Mouse (Mus musculus): ENCODE data around the gene Smarcc2. TPM values are rescaled to one million over a fixed set of nuclear protein-coding genes. Genes with fewer than 3 reads are reported as not detected.
"Not testable (repeated sequence)": the region's sequence is repeated elsewhere in the genome, so short reads cannot be mapped to it uniquely, and the experiment has no call there.

Gene Smarcc2
- total and polyA plus RNA-seq, 2 experiments from 2014 or later, result 32.9 to 40.8 TPM

GRCm38 (mm10) chr10:128490912-128491311, 31.9 kb downstream of the Smarcc2 start:
- ATAC-seq (ENCODE audit: insufficient read depth, low read depth) (no peak), DNase-seq (ENCODE audit: low spot score) (no peak)
- H3K9ac ChIP-seq (replicated peaks; ENCODE audit: low read depth, low read length), result 0 out of 2 replicates have a peak overlapping the region, but pooled peaks have one; percentile 19
- peak overlapping the region; percentile 82 for H3K4me2 ChIP-seq (ENCODE audit: low read depth, low read length)
- WGBS, result 20% methylated on average over 5 of the region's 5 CpGs
- H3K27ac ChIP-seq (ENCODE audit: low read depth), result peak overlapping the region; percentile 95
- H3K4me3 ChIP-seq (ENCODE audit: low read depth, low read length), result peak overlapping the region; percentile 79; the same call in 1 of the 2 replicates
- H3K27me3 ChIP-seq (ENCODE audit: control insufficient read depth, insufficient read depth, low read length), result no peaks in the 10 kb centered on the region
- no peaks in the 10 kb centered on the region for H3K9me3 ChIP-seq (replicated peaks; ENCODE audit: control insufficient read depth, low read length)
- TF ChIP-seq EP300 (IDR thresholded peaks at IDR 0.05; ENCODE audit: low read depth), result no peak
- no peak for TF ChIP-seq CTCF (IDR thresholded peaks at IDR 0.05; ENCODE audit: low read depth)
- H3K36me3 ChIP-seq (replicated peaks; ENCODE audit: control insufficient read depth, insufficient read depth, low read length), result peaks cover 58% of the 10 kb centered on the region
- peaks cover 35% of the 10 kb centered on the region for H3K4me1 ChIP-seq (ENCODE audit: control insufficient read depth, insufficient read depth)

DNA sequence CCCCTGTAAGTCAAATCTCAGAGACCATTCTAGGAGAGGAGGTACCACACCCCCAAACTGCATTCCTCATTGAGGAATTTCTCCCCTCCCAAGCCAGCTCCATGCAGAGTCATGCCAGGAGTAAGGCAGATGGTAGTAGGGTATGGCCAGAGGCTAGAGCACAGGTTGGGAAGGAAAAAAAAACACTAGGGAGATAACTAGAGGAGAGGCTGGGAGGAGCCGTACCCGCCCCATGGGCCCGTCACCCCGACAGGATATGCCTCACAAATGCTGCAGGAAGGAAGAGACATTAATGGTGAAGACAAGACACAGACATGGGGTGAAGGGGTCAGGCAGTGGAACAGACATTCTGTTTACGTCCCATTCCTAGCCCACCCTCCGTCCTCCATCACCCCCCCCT, 32.4 kb downstream of the Smarcc2 start:
- Histone ChIP-seq H3K9ac (replicated peaks; ENCODE audit: low read depth, low read length) (peak overlapping the region; percentile 19; the same call in 1 of the 2 replicates), H3K27ac (ENCODE audit: low read depth) (peak overlapping the region; percentile 95), H3K36me3 (replicated peaks; ENCODE audit: control insufficient read depth, insufficient read depth, low read length) (peaks cover 52% of the 10 kb centered on the region), H3K4me1 (ENCODE audit: control insufficient read depth, insufficient read depth) (peaks cover 41% of the 10 kb centered on the region), H3K4me3 (ENCODE audit: low read depth, low read length) (peak overlapping the region; percentile 79), H3K4me2 (ENCODE audit: low read depth, low read length) (peak overlapping the region; percentile 82), H3K27me3 (ENCODE audit: control insufficient read depth, insufficient read depth, low read length) (no peaks in the 10 kb centered on the region), H3K9me3 (replicated peaks; ENCODE audit: control insufficient read depth, low read length) (no peaks in the 10 kb centered on the region)
- TF ChIP-seq EP300 (IDR thresholded peaks at IDR 0.05; ENCODE audit: low read depth) (no peak), CTCF (IDR thresholded peaks at IDR 0.05; ENCODE audit: low read depth) (no peak)
- DNase-seq (ENCODE audit: low spot score) (peak; percentile 46), ATAC-seq (ENCODE audit: insufficient read depth, low read depth) (no peak)
- 19% methylated on average over 6 of the region's 6 CpGs for WGBS

DNA sequence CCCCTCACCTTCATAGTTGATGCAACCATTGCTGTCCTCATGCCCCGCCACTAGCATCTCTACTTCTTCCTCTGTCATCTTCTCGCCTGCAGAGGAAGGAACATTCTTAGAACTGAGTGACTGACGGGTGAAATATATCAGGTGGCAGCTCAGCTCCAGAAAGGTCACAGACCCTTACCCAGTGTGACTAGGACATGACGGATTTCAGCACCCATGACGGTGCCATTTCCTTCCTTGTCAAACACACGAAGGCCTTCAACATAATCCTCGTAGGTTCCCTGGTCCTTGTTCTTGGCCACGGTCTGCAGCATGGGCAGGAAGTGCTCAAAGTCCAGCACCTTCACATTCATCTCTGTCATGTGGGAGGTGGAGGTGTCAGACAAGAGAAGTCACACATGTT, 33.0 kb downstream of the Smarcc2 start:
- Histone ChIP-seq H3K4me3 (ENCODE audit: low read depth, low read length) (peak overlapping the region; percentile 79), H3K4me2 (ENCODE audit: low read depth, low read length) (peak overlapping the region; percentile 82), H3K4me1 (ENCODE audit: control insufficient read depth, insufficient read depth) (peaks cover 42% of the 10 kb centered on the region), H3K9ac (replicated peaks; ENCODE audit: low read depth, low read length) (peak overlapping the region; percentile 83), H3K36me3 (replicated peaks; ENCODE audit: control insufficient read depth, insufficient read depth, low read length) (peaks cover 49% of the 10 kb centered on the region), H3K27ac (ENCODE audit: low read depth) (peak overlapping the region; percentile 95)
- not testable (repeated sequence) for H3K27me3 ChIP-seq (ENCODE audit: control insufficient read depth, insufficient read depth, low read length); H3K9me3 ChIP-seq (replicated peaks; ENCODE audit: control insufficient read depth, low read length); ATAC-seq (ENCODE audit: insufficient read depth, low read depth); DNase-seq (ENCODE audit: low spot score)
- WGBS, result 6% methylated on average over 8 of the region's 8 CpGs

DNA sequence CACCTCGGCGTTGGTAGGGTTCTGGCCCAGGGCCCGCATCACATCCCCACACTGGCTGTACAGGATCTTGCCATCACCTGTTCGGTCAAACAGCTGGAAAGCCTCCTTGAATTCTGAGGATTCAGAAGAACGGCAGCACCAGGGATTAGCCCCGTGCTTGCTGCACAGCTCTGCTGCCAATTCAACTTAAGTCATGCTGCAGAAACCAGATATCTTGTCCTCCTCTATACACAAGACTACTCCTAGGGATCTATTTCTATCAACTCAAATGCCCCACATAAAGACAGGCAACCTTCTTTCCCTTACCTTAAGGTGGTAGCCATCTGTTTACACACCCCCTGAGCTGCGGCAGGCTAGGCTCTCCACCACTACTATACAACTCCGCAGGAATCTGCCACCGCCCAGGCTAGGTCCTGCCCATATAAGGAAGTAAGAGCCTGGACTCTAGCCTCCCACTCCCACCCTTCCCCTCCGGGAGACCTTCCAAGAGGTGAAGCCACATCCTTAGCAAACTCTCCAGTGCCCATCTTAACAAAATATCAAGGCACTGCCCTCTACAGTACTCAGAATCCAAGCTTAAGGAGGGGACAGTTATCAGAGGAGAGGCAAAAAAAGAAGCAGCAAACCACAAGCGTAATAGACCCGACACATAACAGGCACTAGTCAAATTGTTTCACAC, 33.7 kb downstream of the Smarcc2 start:
- 5% methylated on average over 12 of the region's 12 CpGs for WGBS
- Histone ChIP-seq H3K4me3 (ENCODE audit: low read depth, low read length) (peak overlapping the region; percentile 79), H3K9ac (replicated peaks; ENCODE audit: low read depth, low read length) (peak overlapping the region; percentile 83), H3K9me3 (replicated peaks; ENCODE audit: control insufficient read depth, low read length) (no peaks in the 10 kb centered on the region), H3K36me3 (replicated peaks; ENCODE audit: control insufficient read depth, insufficient read depth, low read length) (peaks cover 42% of the 10 kb centered on the region), H3K27me3 (ENCODE audit: control insufficient read depth, insufficient read depth, low read length) (no peaks in the 10 kb centered on the region), H3K4me1 (ENCODE audit: control insufficient read depth, insufficient read depth) (peaks cover 42% of the 10 kb centered on the region), H3K27ac (ENCODE audit: low read depth) (peak overlapping the region; percentile 95), H3K4me2 (ENCODE audit: low read depth, low read length) (peak overlapping the region; percentile 82)
- TF ChIP-seq EP300 (IDR thresholded peaks at IDR 0.05; ENCODE audit: low read depth), result no peak
- no peak for TF ChIP-seq CTCF (IDR thresholded peaks at IDR 0.05; ENCODE audit: low read depth)
- peak; percentile 54 for ATAC-seq (ENCODE audit: insufficient read depth, low read depth)
- DNase-seq (ENCODE audit: low spot score), result peak; percentile 93

DNA sequence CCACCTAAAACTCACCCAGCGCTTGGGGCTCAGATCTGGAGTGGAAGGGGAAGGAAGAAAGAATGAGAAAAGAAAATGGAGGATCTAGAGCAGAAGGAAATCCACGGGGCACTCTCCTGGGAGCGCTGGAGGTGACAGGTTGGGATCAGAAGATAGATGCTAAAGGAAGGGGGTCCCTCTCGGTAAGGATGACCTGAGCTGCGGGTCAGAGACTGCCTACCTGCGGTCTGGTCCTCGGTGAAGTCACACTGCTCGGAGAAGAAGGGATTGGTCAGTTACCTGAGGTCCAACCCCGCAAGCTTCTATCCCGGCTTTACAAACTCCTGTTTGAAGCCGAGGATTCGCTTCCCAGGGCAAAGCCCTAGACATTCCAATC, 34.3 kb downstream of the Smarcc2 start:
- 0% methylated on average over 12 of the region's 12 CpGs for WGBS
- Histone ChIP-seq H3K9me3 (replicated peaks; ENCODE audit: control insufficient read depth, low read length) (no peaks in the 10 kb centered on the region), H3K27me3 (ENCODE audit: control insufficient read depth, insufficient read depth, low read length) (no peaks in the 10 kb centered on the region), H3K4me1 (ENCODE audit: control insufficient read depth, insufficient read depth) (peaks cover 42% of the 10 kb centered on the region), H3K27ac (ENCODE audit: low read depth) (peak overlapping the region; percentile 95), H3K4me2 (ENCODE audit: low read depth, low read length) (peak overlapping the region; percentile 82), H3K9ac (replicated peaks; ENCODE audit: low read depth, low read length) (peak overlapping the region; percentile 83), H3K36me3 (replicated peaks; ENCODE audit: control insufficient read depth, insufficient read depth, low read length) (peaks cover 37% of the 10 kb centered on the region), H3K4me3 (ENCODE audit: low read depth, low read length) (peak overlapping the region; percentile 79)
- peak; percentile 33 for DNase-seq (ENCODE audit: low spot score)
- ATAC-seq (ENCODE audit: insufficient read depth, low read depth), result peak; percentile 1; the same call in 1 of the 2 replicates
- TF ChIP-seq CTCF (IDR thresholded peaks at IDR 0.05; ENCODE audit: low read depth) (no peak), EP300 (IDR thresholded peaks at IDR 0.05; ENCODE audit: low read depth) (no peak)

Data from heart, postnatal 0 days (tissue).